Mouse (Mus musculus) CH12.LX (cell line): ENCODE measurements around the gene Pip5kl1.

ENCODE experiments used
- BHLHE40 ChIP-seq: IDR thresholded peaks from 2 replicates; pipeline ENCODE4 v1.6.1; 2011; ENCODE audit warnings: mild to moderate bottlenecking, low read depth, low read length, improper control_type of control experiment
- CTCF ChIP-seq, 2 experiments: IDR thresholded peaks in 1 of 2; conservative IDR thresholded peaks in 1 of 2; 2 replicates each; pipeline ENCODE4 v1.5.1; 2011 to 2012; ENCODE audit warnings: low read depth in 2 of 2, low read length in 2 of 2, improper control_type of control experiment in 1 of 2, inconsistent platforms in 1 of 2, mild to moderate bottlenecking in 1 of 2, moderate library complexity in 1 of 2
- EP300 ChIP-seq: IDR thresholded peaks from 2 replicates; pipeline ENCODE4 v1.6.1; 2011; ENCODE audit warnings: low read length, improper control_type of control experiment
- GABPA ChIP-seq: IDR thresholded peaks from 2 replicates; pipeline ENCODE4 v1.6.1; 2012; ENCODE audit warnings: low read depth, low read length, improper control_type of control experiment, inconsistent platforms; ENCODE audit not compliant: insufficient replicate concordance
- HCFC1 ChIP-seq: IDR thresholded peaks from 2 replicates; pipeline ENCODE4 v1.6.1; 2012; ENCODE audit warnings: low read depth, mild to moderate bottlenecking, inconsistent platforms, low read length, improper control_type of control experiment
- MAX ChIP-seq: IDR thresholded peaks from 2 replicates; pipeline ENCODE4 v1.6.1; 2011; ENCODE audit warnings: low read length, improper control_type of control experiment
- POLR2AphosphoS2 ChIP-seq: IDR thresholded peaks from 2 replicates; pipeline ENCODE4 v1.6.1; 2011; ENCODE audit warnings: low read depth, low read length, improper control_type of control experiment
- USF2 ChIP-seq: conservative IDR thresholded peaks from 2 replicates; pipeline ENCODE4 v1.6.1; 2011; ENCODE audit warnings: low read depth, low read length, improper control_type of control experiment
- ZKSCAN1 ChIP-seq: IDR thresholded peaks from 2 replicates; pipeline ENCODE4 v1.6.1; 2012; ENCODE audit warnings: low read depth, inconsistent platforms, low read length, improper control_type of control experiment, borderline replicate concordance

DNA sequence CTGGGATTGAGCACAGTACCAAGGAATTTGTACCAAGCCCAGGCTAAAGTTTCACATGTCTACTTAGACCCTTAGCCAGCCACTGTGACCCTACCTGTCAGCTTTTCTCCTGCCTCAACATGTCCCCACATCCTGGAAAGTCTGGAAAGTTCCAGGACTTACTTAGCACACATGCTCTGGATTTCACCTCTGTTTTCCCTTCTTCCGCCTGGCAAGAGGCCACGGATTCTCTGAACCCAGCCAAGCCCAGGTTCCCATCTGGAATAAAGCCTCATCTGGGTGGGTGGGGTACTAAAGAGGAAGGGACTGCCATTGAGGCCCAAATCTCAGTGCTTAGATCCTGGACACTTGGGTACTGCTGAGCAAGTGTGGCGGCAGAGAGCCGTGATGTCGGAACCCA, 36.7 kb upstream of the Pip5kl1 start:
- TF ChIP-seq HCFC1 (no peak), GABPA (no peak), POLR2AphosphoS2 (no peak), BHLHE40 (no peak), CTCF (conservative IDR thresholded peaks at IDR 0.05 in 1 of 2, IDR thresholded peaks at IDR 0.05 in 1 of 2; ENCODE audit: low read depth in 2 of 2, low read length in 2 of 2) (no peak), EP300 (no peak), ZKSCAN1 (no peak), MAX (no peak), USF2 (no peak)
